Mouse (Mus musculus): ENCODE measurements around the gene Npdc1. TPM values are rescaled to one million over a fixed set of nuclear protein-coding genes. Genes with fewer than 3 reads are reported as not detected.

Npdc1 gene
- polyA plus RNA-seq, 1 experiment from 2014 or later, result 43.9 TPM

- Histone ChIP-seq H3K27me3 (ENCODE audit: insufficient read depth, low read length) (0 out of 2 replicates have a peak, but pooled peaks cover 8% of the 10 kb centered on the region), H3K4me1 (replicated peaks; ENCODE audit: insufficient read depth, low read length) (0 out of 2 replicates have a peak, but pooled peaks cover 9% of the 10 kb centered on the region), H3K9me3 (replicated peaks; ENCODE audit: low read length) (no peaks in the 10 kb centered on the region), H3K27ac (no peak overlapping the region), H3K36me3 (ENCODE audit: insufficient read depth, low read length) (no peaks in the 10 kb centered on the region), H3K4me3 (replicated peaks; ENCODE audit: low read depth, low read length) (no peak overlapping the region), H3K4me2 (ENCODE audit: low read length) (0 out of 2 replicates have a peak overlapping the region, but pooled peaks have one; percentile 19), H3K9ac (ENCODE audit: low read depth, low read length) (no peak overlapping the region)
- TF ChIP-seq CTCF (IDR thresholded peaks at IDR 0.05; ENCODE audit: low read depth), result no peak
- no peak for ATAC-seq (replicated peaks; ENCODE audit: low FRiP score, low read depth)
- DNase-seq (ENCODE audit: low spot score), result no peak
- 23% methylated on average over 16 of the region's 16 CpGs for WGBS
Observed at GRCm38 (mm10) chr2:25400291-25400690, 1.1 kb downstream of the Npdc1 start.

GRCm38 (mm10) chr2:25400764-25401163 lies 1.6 kb downstream of the Npdc1 start:
- no peak overlapping the region for H3K4me3 ChIP-seq (replicated peaks; ENCODE audit: low read depth, low read length)
- H3K36me3 ChIP-seq (ENCODE audit: insufficient read depth, low read length), result no peaks in the 10 kb centered on the region
- WGBS, result 2% methylated on average over 17 of the region's 17 CpGs
- no peak overlapping the region for H3K9ac ChIP-seq (ENCODE audit: low read depth, low read length)
- no peak overlapping the region for H3K27ac ChIP-seq
- H3K4me1 ChIP-seq (replicated peaks; ENCODE audit: insufficient read depth, low read length), result 0 out of 2 replicates have a peak, but pooled peaks cover 9% of the 10 kb centered on the region
- peak; percentile 68 for TF ChIP-seq CTCF (IDR thresholded peaks at IDR 0.05; ENCODE audit: low read depth)
- peak overlapping the region; percentile 19; the same call in 1 of the 2 replicates for H3K4me2 ChIP-seq (ENCODE audit: low read length)
- no peak for ATAC-seq (replicated peaks; ENCODE audit: low FRiP score, low read depth)
- no peaks in the 10 kb centered on the region for H3K9me3 ChIP-seq (replicated peaks; ENCODE audit: low read length)
- peak; percentile 71 for DNase-seq (ENCODE audit: low spot score)
- 0 out of 2 replicates have a peak, but pooled peaks cover 8% of the 10 kb centered on the region for H3K27me3 ChIP-seq (ENCODE audit: insufficient read depth, low read length)

GRCm38 (mm10) chr2:25402377-25402971 lies 3.3 kb downstream of the Npdc1 start:
- Histone ChIP-seq H3K4me2 (ENCODE audit: low read length) (peak overlapping the region; percentile 91), H3K4me3 (replicated peaks; ENCODE audit: low read depth, low read length) (peak overlapping the region; percentile 67), H3K4me1 (replicated peaks; ENCODE audit: insufficient read depth, low read length) (0 out of 2 replicates have a peak, but pooled peaks cover 9% of the 10 kb centered on the region), H3K27me3 (ENCODE audit: insufficient read depth, low read length) (0 out of 2 replicates have a peak, but pooled peaks cover 5% of the 10 kb centered on the region), H3K36me3 (ENCODE audit: insufficient read depth, low read length) (no peaks in the 10 kb centered on the region), H3K9me3 (replicated peaks; ENCODE audit: low read length) (no peaks in the 10 kb centered on the region), H3K27ac (no peak overlapping the region), H3K9ac (ENCODE audit: low read depth, low read length) (no peak overlapping the region)
- under 1% methylated on average over 13 of the region's 13 CpGs for WGBS
- DNase-seq (ENCODE audit: low spot score), result peak; percentile 86
- peak; percentile 86 for TF ChIP-seq CTCF (IDR thresholded peaks at IDR 0.05; ENCODE audit: low read depth)
- peak; percentile 26; the same call in 1 of the 2 replicates for ATAC-seq (replicated peaks; ENCODE audit: low FRiP score, low read depth)

- ATAC-seq (replicated peaks; ENCODE audit: low FRiP score, low read depth) (peak; percentile 37; the same call in 1 of the 2 replicates), DNase-seq (ENCODE audit: low spot score) (peak; percentile 74)
- H3K9me3 ChIP-seq (replicated peaks; ENCODE audit: low read length), result no peaks in the 10 kb centered on the region
- peak overlapping the region; percentile 66 for H3K9ac ChIP-seq (ENCODE audit: low read depth, low read length)
- H3K27ac ChIP-seq, result no peak overlapping the region
- H3K27me3 ChIP-seq (ENCODE audit: insufficient read depth, low read length), result 0 out of 2 replicates have a peak, but pooled peaks cover 5% of the 10 kb centered on the region
- no peaks in the 10 kb centered on the region for H3K36me3 ChIP-seq (ENCODE audit: insufficient read depth, low read length)
- 1% methylated on average over 54 of the region's 54 CpGs for WGBS
- no peak for TF ChIP-seq CTCF (IDR thresholded peaks at IDR 0.05; ENCODE audit: low read depth)
- 0 out of 2 replicates have a peak, but pooled peaks cover 9% of the 10 kb centered on the region for H3K4me1 ChIP-seq (replicated peaks; ENCODE audit: insufficient read depth, low read length)
- peak overlapping the region; percentile 91 for H3K4me2 ChIP-seq (ENCODE audit: low read length)
- peak overlapping the region; percentile 67 for H3K4me3 ChIP-seq (replicated peaks; ENCODE audit: low read depth, low read length)
Observed at GRCm38 (mm10) chr2:25402972-25403601, 3.9 kb downstream of the Npdc1 start.

GRCm38 (mm10) chr2:25403994-25404393 lies 4.8 kb downstream of the Npdc1 start:
- Histone ChIP-seq H3K4me3 (replicated peaks; ENCODE audit: low read depth, low read length) (no peak overlapping the region), H3K4me1 (replicated peaks; ENCODE audit: insufficient read depth, low read length) (0 out of 2 replicates have a peak, but pooled peaks cover 9% of the 10 kb centered on the region), H3K27ac (no peak overlapping the region), H3K4me2 (ENCODE audit: low read length) (0 out of 2 replicates have a peak overlapping the region, but pooled peaks have one; percentile 91), H3K27me3 (ENCODE audit: insufficient read depth, low read length) (0 out of 2 replicates have a peak, but pooled peaks cover 5% of the 10 kb centered on the region), H3K9ac (ENCODE audit: low read depth, low read length) (no peak overlapping the region), H3K9me3 (replicated peaks; ENCODE audit: low read length) (no peaks in the 10 kb centered on the region), H3K36me3 (ENCODE audit: insufficient read depth, low read length) (no peaks in the 10 kb centered on the region)
- ATAC-seq (replicated peaks; ENCODE audit: low FRiP score, low read depth) (no peak), DNase-seq (ENCODE audit: low spot score) (no peak)
- no peak for TF ChIP-seq CTCF (IDR thresholded peaks at IDR 0.05; ENCODE audit: low read depth)
- 84% methylated on average over 4 of the region's 4 CpGs for WGBS

GRCm38 (mm10) chr2:25408908-25409307 lies 9.8 kb downstream of the Npdc1 start:
- no peaks in the 10 kb centered on the region for H3K36me3 ChIP-seq (ENCODE audit: insufficient read depth, low read length)
- no peaks in the 10 kb centered on the region for H3K9me3 ChIP-seq (replicated peaks; ENCODE audit: low read length)
- ATAC-seq (replicated peaks; ENCODE audit: low FRiP score, low read depth) (no peak), DNase-seq (ENCODE audit: low spot score) (no peak)
- 91% methylated on average over 10 of the region's 10 CpGs for WGBS
- H3K4me3 ChIP-seq (replicated peaks; ENCODE audit: low read depth, low read length), result no peak overlapping the region
- H3K27ac ChIP-seq, result no peak overlapping the region
- no peaks in the 10 kb centered on the region for H3K27me3 ChIP-seq (ENCODE audit: insufficient read depth, low read length)
- H3K9ac ChIP-seq (ENCODE audit: low read depth, low read length), result no peak overlapping the region
- TF ChIP-seq CTCF (IDR thresholded peaks at IDR 0.05; ENCODE audit: low read depth), result no peak
- no peak overlapping the region for H3K4me2 ChIP-seq (ENCODE audit: low read length)
- no peaks in the 10 kb centered on the region for H3K4me1 ChIP-seq (replicated peaks; ENCODE audit: insufficient read depth, low read length)
